Mouse (Mus musculus) embryonic facial prominence, embryonic 15.5 days (tissue): Measurements from ENCODE around the gene Gba2. TPM values are rescaled to one million over a fixed set of nuclear protein-coding genes. Genes with fewer than 3 reads are reported as not detected.
A peak's percentile ranks its signal among the peaks of the same experiment; 100 is the strongest.

Experiments
- ATAC-seq: fragments of 200-750 bp; cut with Nextera tagmentation; 2 replicates; pipeline ENCODE4 v1.8.0; 2017; ENCODE audit warnings: low read depth, moderate TSS enrichment; ENCODE audit not compliant: insufficient number of reproducible peaks, low FRiP score, low TSS enrichment
- H3K27ac ChIP-seq: fragments of 300-500 bp; sonication (generic); replicated peaks from 2 replicates; pipeline ENCODE4 v1.5.1; 2015; ENCODE audit warnings: mild to moderate bottlenecking, inconsistent platforms
- H3K27me3 ChIP-seq: fragments of 300-500 bp; sonication (generic); 2 replicates; pipeline ENCODE4 v1.6.1; 2015; ENCODE audit warnings: inconsistent platforms
- H3K36me3 ChIP-seq: fragments of 300-500 bp; sonication (generic); 2 replicates; pipeline ENCODE4 v1.6.1; 2015; ENCODE audit warnings: mild to moderate bottlenecking, inconsistent platforms
- H3K4me1 ChIP-seq: fragments of 300-500 bp; sonication (generic); 2 replicates; pipeline ENCODE4 v1.6.1; 2015; ENCODE audit warnings: inconsistent platforms
- H3K4me2 ChIP-seq: fragments of 300-500 bp; sonication (generic); replicated peaks from 2 replicates; pipeline ENCODE4 v1.6.1; 2015; ENCODE audit warnings: mild to moderate bottlenecking, inconsistent platforms
- H3K4me3 ChIP-seq: fragments of 300-500 bp; sonication (generic); replicated peaks from 2 replicates; pipeline ENCODE4 v1.5.1; 2015; ENCODE audit warnings: mild to moderate bottlenecking, inconsistent platforms
- H3K9ac ChIP-seq: fragments of 300-500 bp; sonication (generic); 2 replicates; pipeline ENCODE4 v1.6.1; 2015; ENCODE audit warnings: inconsistent platforms
- H3K9me3 ChIP-seq: fragments of 300-500 bp; sonication (generic); replicated peaks from 2 replicates; pipeline ENCODE4 v1.6.1; 2016; ENCODE audit warnings: inconsistent platforms
- WGBS: fragments of 180-500 bp; shearing (Covaris S2); methylation state at CpG from one replicate; pipeline ENCODE4 v1.1.7; 2015; 5-methylcytosine and 5-hydroxymethylcytosine counted together
- polyA plus RNA-seq: library from polyadenylated mRNA; unstranded; fragments of >200 nt; fragmentation: Nextera tagmentation; extraction: Ambion mirVana; gene quantifications from 2 replicates; pipeline ENCODE4 v1.2.1, GENCODE M21; 2015

The Gba2 gene
- polyA plus RNA-seq, 1 experiment from 2014 or later: 22.3 TPM

- Histone ChIP-seq H3K4me2 (no peak overlapping the region), H3K4me1 (no peaks in the 10 kb centered on the region), H3K27me3 (no peaks in the 10 kb centered on the region), H3K9me3 (no peaks in the 10 kb centered on the region), H3K27ac (no peak overlapping the region), H3K36me3 (peaks cover 99% of the 10 kb centered on the region), H3K9ac (no peak overlapping the region), H3K4me3 (no peak overlapping the region)
- 94% methylated on average over 8 of the region's 8 CpGs for WGBS
- no peak for ATAC-seq
These were observed 31.5 kb downstream of the Gba2 start for GRCm38 (mm10) chr4:43547160-43547559.

- ATAC-seq: no peak
- 91% methylated on average over 12 of the region's 12 CpGs for whole genome bisulfite sequencing
- peaks cover 100% of the 10 kb centered on the region for H3K36me3 ChIP-seq
These were observed 32.2 kb downstream of the Gba2 start for GRCm38 (mm10) chr4:43546375-43547047.

GRCm38 (mm10) chr4:43542044-43542443 is 36.6 kb downstream of the Gba2 start:
- H3K4me3 ChIP-seq: no peak overlapping the region
- H3K27me3 ChIP-seq: no peaks in the 10 kb centered on the region
- no peaks in the 10 kb centered on the region for H3K9me3 ChIP-seq
- no peak overlapping the region for H3K27ac ChIP-seq
- peaks cover 99% of the 10 kb centered on the region for H3K36me3 ChIP-seq
- no peak for ATAC-seq
- 43% methylated on average over 3 of the region's 3 CpGs for WGBS
- H3K4me2 ChIP-seq: no peak overlapping the region
- H3K9ac ChIP-seq: no peak overlapping the region
- no peaks in the 10 kb centered on the region for H3K4me1 ChIP-seq

More at GRCm38 (mm10) chr4:43546375-43547047, 32.2 kb downstream of the Gba2 start:
- H3K9ac ChIP-seq: no peak overlapping the region
- H3K27ac ChIP-seq: no peak overlapping the region
- no peaks in the 10 kb centered on the region for H3K27me3 ChIP-seq
- H3K4me2 ChIP-seq: no peak overlapping the region
- no peaks in the 10 kb centered on the region for H3K9me3 ChIP-seq
- H3K4me3 ChIP-seq: no peak overlapping the region
- no peaks in the 10 kb centered on the region for H3K4me1 ChIP-seq

GRCm38 (mm10) chr4:43536031-43536430 is 42.6 kb downstream of the Gba2 start:
- Histone ChIP-seq H3K9ac (no peak overlapping the region), H3K27ac (no peak overlapping the region), H3K27me3 (no peaks in the 10 kb centered on the region), H3K4me3 (no peak overlapping the region), H3K36me3 (peaks cover 97% of the 10 kb centered on the region), H3K9me3 (no peaks in the 10 kb centered on the region), H3K4me1 (no peaks in the 10 kb centered on the region), H3K4me2 (no peak overlapping the region)
- 95% methylated on average over 9 of the region's 9 CpGs for WGBS
- no peak for ATAC-seq

GRCm38 (mm10) chr4:43535628-43536027 is 43.0 kb downstream of the Gba2 start:
- no peaks in the 10 kb centered on the region for H3K9me3 ChIP-seq
- no peak overlapping the region for H3K4me2 ChIP-seq
- WGBS: 91% methylated on average over 8 of the region's 8 CpGs
- no peak overlapping the region for H3K9ac ChIP-seq
- no peaks in the 10 kb centered on the region for H3K27me3 ChIP-seq
- H3K27ac ChIP-seq: no peak overlapping the region
- H3K4me3 ChIP-seq: no peak overlapping the region
- H3K4me1 ChIP-seq: no peaks in the 10 kb centered on the region
- peaks cover 97% of the 10 kb centered on the region for H3K36me3 ChIP-seq
- no peak for ATAC-seq

GRCm38 (mm10) chr4:43533270-43533669 is 45.4 kb downstream of the Gba2 start:
- Histone ChIP-seq H3K27me3 (no peaks in the 10 kb centered on the region), H3K9ac (no peak overlapping the region), H3K27ac (no peak overlapping the region), H3K36me3 (peaks cover 73% of the 10 kb centered on the region), H3K4me3 (no peak overlapping the region), H3K4me2 (no peak overlapping the region), H3K4me1 (0 out of 2 replicates have a peak, but pooled peaks cover 3% of the 10 kb centered on the region), H3K9me3 (no peaks in the 10 kb centered on the region)
- 80% methylated on average over 9 of the region's 9 CpGs for WGBS
- ATAC-seq: no peak

GRCm38 (mm10) chr4:43530581-43530980 is 48.1 kb downstream of the Gba2 start:
- Histone ChIP-seq H3K36me3 (peaks cover 47% of the 10 kb centered on the region), H3K9ac (no peak overlapping the region), H3K4me1 (0 out of 2 replicates have a peak, but pooled peaks cover 3% of the 10 kb centered on the region), H3K4me3 (no peak overlapping the region), H3K27ac (no peak overlapping the region), H3K27me3 (no peaks in the 10 kb centered on the region), H3K9me3 (no peaks in the 10 kb centered on the region), H3K4me2 (no peak overlapping the region)
- no peak for ATAC-seq
- WGBS: 19% methylated on average over 7 of the region's 7 CpGs

- Histone ChIP-seq H3K27me3 (no peaks in the 10 kb centered on the region), H3K9me3 (no peaks in the 10 kb centered on the region), H3K36me3 (peaks cover 42% of the 10 kb centered on the region), H3K9ac (no peak overlapping the region), H3K4me3 (no peak overlapping the region), H3K27ac (no peak overlapping the region), H3K4me2 (no peak overlapping the region), H3K4me1 (0 out of 2 replicates have a peak, but pooled peaks cover 3% of the 10 kb centered on the region)
- ATAC-seq: no peak
- 63% methylated on average over 8 of the region's 8 CpGs for WGBS
These were observed 48.6 kb downstream of the Gba2 start for GRCm38 (mm10) chr4:43530081-43530501.

GRCm38 (mm10) chr4:43528487-43528886 is 50.2 kb downstream of the Gba2 start:
- no peak overlapping the region for H3K9ac ChIP-seq
- no peaks in the 10 kb centered on the region for H3K9me3 ChIP-seq
- peaks cover 28% of the 10 kb centered on the region for H3K36me3 ChIP-seq
- H3K4me1 ChIP-seq: peaks cover 14% of the 10 kb centered on the region
- H3K4me3 ChIP-seq: no peak overlapping the region
- no peak overlapping the region for H3K27ac ChIP-seq
- no peak for ATAC-seq
- WGBS: 76% methylated on average over 9 of the region's 9 CpGs
- no peak overlapping the region for H3K4me2 ChIP-seq
- H3K27me3 ChIP-seq: no peaks in the 10 kb centered on the region

- Histone ChIP-seq H3K4me3 (no peak overlapping the region), H3K9me3 (no peaks in the 10 kb centered on the region), H3K27ac (no peak overlapping the region), H3K4me2 (no peak overlapping the region), H3K27me3 (no peaks in the 10 kb centered on the region), H3K9ac (no peak overlapping the region), H3K4me1 (peaks cover 20% of the 10 kb centered on the region), H3K36me3 (peaks cover 22% of the 10 kb centered on the region)
- no peak for ATAC-seq
- WGBS: 64% methylated on average over 5 of the region's 5 CpGs
These were observed 50.8 kb downstream of the Gba2 start for GRCm38 (mm10) chr4:43527880-43528279.

- H3K4me3 ChIP-seq: peak overlapping the region; percentile 54
- H3K4me2 ChIP-seq: peak overlapping the region; percentile 44
- H3K9me3 ChIP-seq: no peaks in the 10 kb centered on the region
- no peak overlapping the region for H3K9ac ChIP-seq
- ATAC-seq: no peak
- H3K36me3 ChIP-seq: peaks cover 28% of the 10 kb centered on the region
- H3K4me1 ChIP-seq: peaks cover 55% of the 10 kb centered on the region
- no peak overlapping the region for H3K27ac ChIP-seq
- peaks cover 8% of the 10 kb centered on the region for H3K27me3 ChIP-seq
- WGBS: 15% methylated on average over 6 of the region's 6 CpGs
These were observed 58.7 kb downstream of the Gba2 start for GRCm38 (mm10) chr4:43519956-43520355.

GRCm38 (mm10) chr4:43519551-43519950 is 59.1 kb downstream of the Gba2 start:
- peaks cover 56% of the 10 kb centered on the region for H3K4me1 ChIP-seq
- H3K27me3 ChIP-seq: peaks cover 8% of the 10 kb centered on the region
- H3K36me3 ChIP-seq: peaks cover 28% of the 10 kb centered on the region

More at GRCm38 (mm10) chr4:43519551-43519950, 59.1 kb downstream of the Gba2 start:
- no peak for ATAC-seq
- Histone ChIP-seq H3K9me3 (no peaks in the 10 kb centered on the region), H3K9ac (no peak overlapping the region), H3K27ac (no peak overlapping the region), H3K4me2 (peak overlapping the region; percentile 44), H3K4me3 (peak overlapping the region; percentile 54)
- 24% methylated on average over 10 of the region's 10 CpGs for whole genome bisulfite sequencing
